Comparison of ENCODE assay signal across 28 mouse cellular contexts in genomic region chr11:70833408-70833807, GRCm38 (mm10). TPM values are rescaled to one million over a fixed set of nuclear protein-coding genes. Genes with fewer than 3 reads are reported as not detected.
"Had no signal": no experiment of that assay in that cellular context is flagged by ENCODE, and none has a peak within 500 bp of the region (broad histone marks: within the 10 kb centered on the region; RNA-seq: fewer than 3 reads in every experiment).

No protein-coding gene starts in this region.

- H3K9ac ChIP-seq: heart, embryonic 12.5 days; hindbrain, embryonic 12.5 days; hindbrain, embryonic 14.5 days; intestine, embryonic 15.5 days; kidney, embryonic 15.5 days; limb, embryonic 13.5 days; limb, embryonic 15.5 days; liver, embryonic 12.5 days; liver, embryonic 14.5 days had no signal

- H3K27ac ChIP-seq: gastrocnemius, adult 2 months; heart, adult 2 months; hindbrain, embryonic 10.5 days; hindbrain, embryonic 12.5 days; hindbrain, embryonic 14.5 days; intestine, embryonic 15.5 days; kidney, embryonic 15.5 days; kidney, postnatal 0 days; layer of hippocampus, adult 2 months; left cerebral cortex, adult 2 months; limb, embryonic 13.5 days; limb, embryonic 15.5 days; liver, embryonic 12.5 days; liver, embryonic 14.5 days had no signal

- H3K27me3 ChIP-seq: heart, embryonic 12.5 days; hindbrain, embryonic 12.5 days; intestine, embryonic 15.5 days; kidney, embryonic 15.5 days; limb, embryonic 13.5 days; limb, embryonic 15.5 days had no signal

- H3K4me1 ChIP-seq: heart, embryonic 12.5 days; hindbrain, embryonic 10.5 days; hindbrain, embryonic 12.5 days; intestine, embryonic 15.5 days; limb, embryonic 13.5 days; limb, embryonic 15.5 days; liver, embryonic 12.5 days had no signal

- H3K36me3 ChIP-seq: heart, embryonic 12.5 days; hindbrain, embryonic 10.5 days; hindbrain, embryonic 12.5 days; intestine, embryonic 15.5 days; kidney, embryonic 15.5 days; limb, embryonic 13.5 days; limb, embryonic 15.5 days; liver, embryonic 12.5 days had no signal

- H3K9me3 ChIP-seq: hindbrain, embryonic 12.5 days; intestine, embryonic 15.5 days; kidney, embryonic 15.5 days; limb, embryonic 13.5 days; limb, embryonic 15.5 days; liver, embryonic 12.5 days had no signal

- H3K4me3 ChIP-seq: gastrocnemius, adult 2 months; heart, adult 2 months; heart, embryonic 12.5 days; hindbrain, embryonic 10.5 days; hindbrain, embryonic 12.5 days; intestine, embryonic 15.5 days; kidney, embryonic 15.5 days; layer of hippocampus, adult 2 months; left cerebral cortex, adult 2 months; limb, embryonic 13.5 days; limb, embryonic 15.5 days; liver, embryonic 12.5 days had no signal

- DNase-seq: gastrocnemius, adult 2 months; gastrocnemius, postnatal 10 days; gastrocnemius, postnatal 25 days; heart, adult 2 months; heart, postnatal 10 days; heart, postnatal 4 days; kidney, adult 2 months; kidney, adult 9 months; kidney, postnatal 25 days; kidney, postnatal 4 days; left cerebral cortex, postnatal 4 days had no signal

- ATAC-seq: hindbrain, embryonic 16.5 days; inflammation-experienced regulatory T-cells, adult 6 months; intestine, embryonic 15.5 days; intestine, postnatal 0 days; liver, embryonic 12.5 days had no signal

- H3K4me2 ChIP-seq: heart, embryonic 12.5 days; hindbrain, embryonic 12.5 days; hindbrain, embryonic 14.5 days; intestine, embryonic 15.5 days; kidney, embryonic 15.5 days; limb, embryonic 13.5 days; limb, embryonic 15.5 days; liver, embryonic 12.5 days had no signal

RNA-seq across cellular contexts. Expression of gene Scimp, which starts 21.0 kb away (rescaled TPM):
- polyA plus RNA-seq: heart, embryonic 12.5 days; hindbrain, embryonic 10.5 days; hindbrain, embryonic 12.5 days; hindbrain, embryonic 14.5 days; limb, embryonic 11.5 days had no signal
